Mouse (Mus musculus) myocyte (in vitro differentiated cells): ENCODE measurements around the gene Adgrl2. TPM values are rescaled to one million over a fixed set of nuclear protein-coding genes. Genes with fewer than 3 reads are reported as not detected.

Experiments used
- H3K27me3 ChIP-seq: one replicate; pipeline ENCODE4 v1.6.1; 2011; ENCODE audit not compliant: control insufficient read depth, insufficient read depth, insufficient read length
- H3K36me3 ChIP-seq: one replicate; pipeline ENCODE4 v1.6.1; 2011; ENCODE audit not compliant: control insufficient read depth, insufficient read depth
- H3K4me2 ChIP-seq: one replicate; pipeline ENCODE4 v1.6.1; 2011; ENCODE audit warnings: low read depth, control low read depth
- H3K4me3 ChIP-seq: one replicate; pipeline ENCODE4 v1.5.1; 2011; ENCODE audit warnings: mild to moderate bottlenecking, control low read depth, moderate library complexity
- H3K79me2 ChIP-seq: one replicate; pipeline ENCODE4 v1.6.1; 2011; ENCODE audit not compliant: control insufficient read depth, insufficient read depth
- H3ac ChIP-seq: one replicate; pipeline ENCODE4 v1.6.1; 2011; ENCODE audit not compliant: control insufficient read depth, insufficient read length
- CEBPB ChIP-seq: IDR thresholded peaks from 2 replicates; pipeline ENCODE4 v1.6.1; 2011; ENCODE audit warnings: mild to moderate bottlenecking, moderate library complexity; ENCODE audit not compliant: poor library complexity, insufficient read depth, severe bottlenecking
- E2F4 ChIP-seq: IDR thresholded peaks from one replicate; pipeline ENCODE4 v1.6.1; 2011; ENCODE audit warnings: mild to moderate bottlenecking, control low read depth, moderate library complexity; ENCODE audit not compliant: insufficient read depth
- MAX ChIP-seq: IDR thresholded peaks from one replicate; pipeline ENCODE4 v1.6.1; 2011; ENCODE audit warnings: low read depth, mild to moderate bottlenecking, control low read depth
- MYOD1 ChIP-seq, 3 experiments: IDR thresholded peaks; one replicate each; pipeline ENCODE4 v1.6.1; 2011; ENCODE audit warnings: control low read depth in 2 of 3, low read depth in 2 of 3, mild to moderate bottlenecking in 2 of 3, moderate library complexity in 1 of 3; ENCODE audit not compliant: insufficient read length in 2 of 3, control insufficient read depth in 1 of 3
- MYOG ChIP-seq, 3 experiments: IDR thresholded peaks; one replicate each; pipeline ENCODE4 v1.6.1; 2011; ENCODE audit warnings: control low read depth in 2 of 3, low read depth in 2 of 3, mild to moderate bottlenecking in 2 of 3; ENCODE audit not compliant: insufficient read length in 2 of 3, control insufficient read depth in 1 of 3, insufficient read depth in 1 of 3
- POLR2A ChIP-seq: IDR thresholded peaks from one replicate; pipeline ENCODE4 v1.6.1; 2011; ENCODE audit warnings: low read depth, mild to moderate bottlenecking, control low read depth, moderate library complexity; ENCODE audit not compliant: insufficient read length
- POLR2AphosphoS2 ChIP-seq: IDR thresholded peaks from one replicate; pipeline ENCODE4 v1.6.1; 2011; ENCODE audit warnings: low read depth, control low read depth; ENCODE audit not compliant: insufficient read length
- REST ChIP-seq: IDR thresholded peaks from one replicate; pipeline ENCODE4 v1.6.1; 2011; ENCODE audit warnings: mild to moderate bottlenecking, control low read depth, moderate library complexity; ENCODE audit not compliant: insufficient read depth, insufficient read length
- SRF ChIP-seq: IDR thresholded peaks from one replicate; pipeline ENCODE4 v1.6.1; 2011; ENCODE audit warnings: low read depth; ENCODE audit not compliant: control insufficient read depth, insufficient read length
- TCF12 ChIP-seq: IDR thresholded peaks from one replicate; pipeline ENCODE4 v1.6.1; 2011; ENCODE audit warnings: mild to moderate bottlenecking, control low read depth; ENCODE audit not compliant: poor library complexity, insufficient read depth, severe bottlenecking
- TCF3 ChIP-seq: IDR thresholded peaks from one replicate; pipeline ENCODE4 v1.6.1; 2011; ENCODE audit warnings: low read depth, control low read depth; ENCODE audit not compliant: insufficient read length
- USF1 ChIP-seq: IDR thresholded peaks from one replicate; pipeline ENCODE4 v1.6.1; 2011; ENCODE audit warnings: low read depth, mild to moderate bottlenecking, control low read depth, moderate library complexity
- polyA plus RNA-seq: library from polyadenylated mRNA; unstranded; fragments of >200 nt; fragmentation: generic; extraction: Trizol; gene quantifications from one replicate; pipeline ENCODE4 v1.2.1, GENCODE M21; 2012; ENCODE audit warnings: missing spikeins

Adgrl2 gene
- polyA plus RNA-seq, 1 experiment: 11.7 TPM

DNA sequence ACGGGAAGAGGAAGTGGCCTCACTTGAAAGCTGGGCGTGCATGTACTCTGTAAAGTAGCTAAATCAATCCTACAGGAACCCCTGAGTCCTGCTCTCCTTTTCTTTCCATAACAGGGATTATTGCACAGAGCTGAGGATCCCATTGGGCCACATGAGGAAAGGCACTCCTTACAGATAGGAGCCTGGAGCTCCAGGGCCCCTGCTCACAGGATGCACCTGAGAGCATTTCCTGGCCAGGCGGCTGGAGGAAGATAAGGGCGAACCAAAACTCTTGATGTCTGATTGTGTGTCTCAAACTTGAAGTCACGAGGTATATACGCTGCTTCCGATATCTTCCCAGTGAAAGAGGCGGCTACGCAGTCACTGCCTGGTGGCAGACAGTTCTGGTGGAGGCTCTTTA, 183.4 kb downstream of the Adgrl2 start:
- H3K79me2 ChIP-seq: no peaks in the 10 kb centered on the region
- H3K36me3 ChIP-seq: no peaks in the 10 kb centered on the region
- H3ac ChIP-seq: no peak overlapping the region
- H3K4me3 ChIP-seq: no peak overlapping the region
- no peaks in the 10 kb centered on the region for H3K27me3 ChIP-seq
- TF ChIP-seq REST (no peak), POLR2A (no peak), TCF12 (no peak), MYOG (IDR thresholded peaks at IDR 0.05; ENCODE audit: control insufficient read depth in 1 of 3, insufficient read depth in 1 of 3, insufficient read length in 2 of 3, low read depth in 2 of 3) (no peak), CEBPB (no peak), POLR2AphosphoS2 (no peak), MAX (no peak), MYOD1 (IDR thresholded peaks at IDR 0.05; ENCODE audit: control insufficient read depth in 1 of 3, insufficient read length in 2 of 3, low read depth in 2 of 3) (no peak), E2F4 (no peak), SRF (no peak), TCF3 (no peak), USF1 (no peak)
- no peak overlapping the region for H3K4me2 ChIP-seq

- H3K27me3 ChIP-seq: no peaks in the 10 kb centered on the region
- H3K4me3 ChIP-seq: no peak overlapping the region
- TF ChIP-seq USF1 (no peak), SRF (no peak), MYOG (IDR thresholded peaks at IDR 0.05; ENCODE audit: control insufficient read depth in 1 of 3, insufficient read depth in 1 of 3, insufficient read length in 2 of 3, low read depth in 2 of 3) (no peak), REST (no peak), POLR2A (no peak), TCF12 (no peak), MYOD1 (IDR thresholded peaks at IDR 0.05; ENCODE audit: control insufficient read depth in 1 of 3, insufficient read length in 2 of 3, low read depth in 2 of 3) (no peak), MAX (no peak), POLR2AphosphoS2 (no peak), E2F4 (no peak), TCF3 (no peak), CEBPB (no peak)
- H3K4me2 ChIP-seq: no peak overlapping the region
- H3K36me3 ChIP-seq: no peaks in the 10 kb centered on the region
- H3K79me2 ChIP-seq: no peaks in the 10 kb centered on the region
- no peak overlapping the region for H3ac ChIP-seq
Observed at GRCm38 (mm10) chr3:148793286-148793913, 197.0 kb downstream of the Adgrl2 start.

GRCm38 (mm10) chr3:148770310-148770709, 220.0 kb downstream of the Adgrl2 start:
- no peak overlapping the region for H3K4me2 ChIP-seq
- no peak for TF ChIP-seq E2F4
- no peak for TF ChIP-seq POLR2AphosphoS2
- no peak for TF ChIP-seq MAX
- no peak for TF ChIP-seq TCF12
- no peak for TF ChIP-seq MYOG (IDR thresholded peaks at IDR 0.05; ENCODE audit: control insufficient read depth in 1 of 3, insufficient read depth in 1 of 3, insufficient read length in 2 of 3, low read depth in 2 of 3)
- TF ChIP-seq SRF: no peak
- TF ChIP-seq CEBPB: no peak
- no peak for TF ChIP-seq TCF3
- no peak for TF ChIP-seq USF1
- no peak for TF ChIP-seq REST
- TF ChIP-seq MYOD1 (IDR thresholded peaks at IDR 0.05; ENCODE audit: control insufficient read depth in 1 of 3, insufficient read length in 2 of 3, low read depth in 2 of 3): no peak
- TF ChIP-seq POLR2A: no peak
- no peaks in the 10 kb centered on the region for H3K36me3 ChIP-seq
- H3K79me2 ChIP-seq: no peaks in the 10 kb centered on the region
- no peak overlapping the region for H3K4me3 ChIP-seq
- H3K27me3 ChIP-seq: no peaks in the 10 kb centered on the region
- no peak overlapping the region for H3ac ChIP-seq
